Mouse (Mus musculus): ENCODE measurements around the gene Catsperd. TPM values are rescaled to one million over a fixed set of nuclear protein-coding genes. Genes with fewer than 3 reads are reported as not detected.
A peak's percentile ranks its signal among the peaks of the same experiment; 100 is the strongest.

Catsperd gene
- total RNA-seq, 2 experiments from 2014 or later: not detected

DNA sequence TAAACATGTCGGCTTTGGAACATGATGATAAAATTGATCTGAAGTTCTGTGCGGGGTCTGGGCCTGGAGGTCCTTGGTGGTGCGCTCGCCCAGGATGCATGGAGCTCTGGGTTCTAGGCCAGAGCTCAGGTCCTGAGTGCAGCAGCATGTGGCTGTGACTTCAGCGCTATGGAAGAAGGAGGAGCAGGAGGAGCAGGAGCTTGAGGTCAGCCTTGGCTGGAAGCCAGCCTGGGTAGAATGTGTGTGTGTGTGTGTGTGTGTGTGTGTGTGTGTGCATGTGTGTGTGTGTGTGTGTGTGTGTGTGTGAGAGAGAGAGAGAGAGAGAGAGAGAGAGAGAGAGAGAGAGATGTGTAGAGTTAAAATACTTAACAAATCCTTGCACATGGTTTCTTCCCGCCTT is 28.2 kb downstream of the Catsperd start:
- DNase-seq (ENCODE audit: low spot score in 2 of 2): no peak

DNA sequence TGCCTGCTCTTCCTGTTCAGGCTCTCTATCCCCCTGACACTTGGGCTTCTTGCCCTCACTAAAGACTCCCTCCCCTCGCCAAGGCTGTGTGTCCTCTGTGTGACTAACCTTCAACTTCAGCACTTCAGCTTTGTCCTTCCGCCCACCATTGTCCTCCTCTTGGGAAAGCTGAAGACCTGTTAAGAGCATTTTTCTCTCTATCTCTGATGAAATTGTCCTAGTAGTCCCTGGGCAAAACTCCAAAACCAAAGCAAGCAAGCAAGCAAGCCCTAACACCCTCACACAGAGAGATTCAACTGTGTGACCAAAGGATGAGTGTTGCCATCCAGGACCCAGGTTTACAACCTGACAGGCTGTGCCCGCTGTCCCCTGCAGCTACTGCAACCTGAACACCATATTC is 35.7 kb downstream of the Catsperd start:
- DNase-seq (ENCODE audit: low spot score in 2 of 2): no peak

DNA sequence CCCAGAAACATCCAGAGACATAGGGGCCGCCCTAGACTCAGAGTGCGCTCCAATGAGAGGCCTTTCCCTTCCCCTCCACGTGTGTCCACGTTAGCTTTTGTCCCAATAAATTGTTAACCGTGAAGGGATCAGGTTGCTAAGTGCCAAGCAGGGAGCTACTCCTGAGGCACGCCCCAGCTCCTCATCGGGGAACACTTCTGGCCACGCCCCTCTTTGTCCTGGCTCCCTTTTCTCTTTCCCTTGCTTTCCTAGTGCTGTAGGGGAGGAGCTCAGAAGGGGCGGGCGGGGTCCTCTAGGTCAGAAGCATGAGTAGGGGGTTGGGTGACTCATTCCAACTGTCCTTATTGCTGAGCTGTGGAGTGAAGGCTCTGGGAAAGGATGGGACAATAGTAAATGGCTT is 36.4 kb downstream of the Catsperd start:
- DNase-seq (ENCODE audit: low spot score in 2 of 2): no peak

DNA sequence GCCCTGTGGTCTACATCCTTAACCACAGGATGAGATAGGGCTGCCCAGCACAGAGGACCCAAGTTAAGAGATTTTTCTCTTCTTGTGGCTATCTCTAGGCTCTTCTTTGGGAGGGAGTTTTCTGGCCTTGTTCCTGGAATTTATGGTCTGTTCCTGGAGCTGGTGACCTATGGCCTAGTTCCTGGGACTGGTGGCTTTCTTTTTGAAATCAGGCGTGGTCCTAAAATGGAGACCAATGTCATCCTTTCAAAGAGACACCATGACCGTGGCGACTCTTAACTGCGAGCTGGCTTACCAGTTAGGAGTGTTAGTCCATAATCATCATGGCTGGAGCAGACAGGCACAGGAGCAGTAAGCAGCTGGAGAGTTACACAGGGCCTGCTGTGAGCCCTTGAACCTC is 38.4 kb downstream of the Catsperd start:
- DNase-seq (ENCODE audit: low spot score in 2 of 2): no peak

DNA sequence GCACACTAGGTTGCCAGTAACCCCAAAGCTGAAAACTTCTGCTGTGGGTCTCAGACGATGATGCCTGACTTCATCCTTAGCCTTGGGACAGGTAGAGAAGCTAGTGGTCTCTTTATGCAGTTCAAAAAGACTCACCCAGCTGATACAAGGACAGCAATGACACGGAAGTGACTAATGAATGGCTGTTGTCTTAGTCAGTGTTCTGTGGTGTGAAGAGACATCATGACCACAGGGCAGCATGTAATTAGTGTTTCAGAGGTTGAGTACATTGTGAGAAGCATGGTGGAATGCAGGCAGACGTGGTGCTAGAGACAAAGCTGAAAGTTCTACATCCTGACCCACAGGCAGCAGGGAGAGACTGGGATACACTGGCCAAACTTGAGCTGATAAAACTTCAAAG is 39.6 kb downstream of the Catsperd start:
- DNase-seq (ENCODE audit: low spot score in 2 of 2): no peak

DNA sequence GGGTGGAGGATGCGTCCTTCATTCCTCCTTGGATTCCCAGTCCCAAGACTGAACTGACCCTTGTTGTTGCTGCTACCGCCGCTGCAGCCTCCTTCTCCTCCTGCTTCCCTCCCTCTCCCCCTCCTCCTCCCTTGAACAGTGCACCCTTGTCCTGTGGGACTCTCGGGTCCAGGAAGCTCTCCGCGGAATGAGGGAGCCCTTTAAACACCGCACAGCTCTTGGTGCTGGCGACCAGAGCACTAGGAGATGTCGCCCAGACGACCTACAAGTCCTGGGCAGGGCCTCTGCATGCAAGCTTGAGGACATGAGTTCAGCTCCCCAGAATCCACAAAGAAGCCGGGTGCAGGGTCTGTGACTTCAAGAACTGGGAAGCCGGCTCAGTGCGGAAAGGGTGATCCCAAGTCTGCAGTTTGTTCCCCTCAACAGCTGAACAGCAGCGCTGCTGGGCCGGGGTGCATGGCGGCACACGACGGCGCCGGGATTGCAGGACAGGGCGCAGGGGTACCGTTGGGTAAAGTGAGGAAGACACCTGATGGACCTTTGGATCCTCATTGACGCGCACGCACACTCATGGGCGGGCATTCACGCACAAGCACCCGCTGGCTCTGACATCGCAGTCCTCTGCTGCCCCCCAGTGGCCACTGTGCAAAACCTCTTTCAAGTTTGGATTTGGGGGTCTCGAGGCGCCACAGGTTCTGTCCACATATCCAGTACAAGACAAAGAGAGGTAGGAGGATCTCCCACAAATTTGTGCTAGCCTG is 40.6 kb downstream of the Catsperd start:
- DNase-seq (ENCODE audit: low spot score in 2 of 2): peak; percentile 73 to 85

DNA sequence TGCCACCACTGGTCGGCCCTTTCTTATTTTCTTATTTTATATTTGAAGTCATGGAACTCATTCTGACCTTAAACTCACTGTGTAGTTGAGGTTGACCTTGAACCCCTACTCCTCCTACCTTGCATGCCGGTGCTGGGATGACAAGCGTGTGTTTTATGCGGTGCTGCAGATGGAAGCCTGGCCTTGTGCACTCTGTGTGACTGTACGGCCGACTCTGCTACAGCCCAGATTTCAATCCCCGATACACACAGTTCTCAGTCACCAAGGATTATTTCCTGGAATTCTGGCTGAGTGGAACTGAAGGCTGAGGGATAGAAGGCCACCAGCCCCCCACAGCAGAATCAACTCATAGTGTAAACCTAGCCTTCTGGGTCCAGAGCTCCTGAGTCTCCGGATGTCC is 41.8 kb downstream of the Catsperd start:
- DNase-seq (ENCODE audit: low spot score in 2 of 2): no peak

DNA sequence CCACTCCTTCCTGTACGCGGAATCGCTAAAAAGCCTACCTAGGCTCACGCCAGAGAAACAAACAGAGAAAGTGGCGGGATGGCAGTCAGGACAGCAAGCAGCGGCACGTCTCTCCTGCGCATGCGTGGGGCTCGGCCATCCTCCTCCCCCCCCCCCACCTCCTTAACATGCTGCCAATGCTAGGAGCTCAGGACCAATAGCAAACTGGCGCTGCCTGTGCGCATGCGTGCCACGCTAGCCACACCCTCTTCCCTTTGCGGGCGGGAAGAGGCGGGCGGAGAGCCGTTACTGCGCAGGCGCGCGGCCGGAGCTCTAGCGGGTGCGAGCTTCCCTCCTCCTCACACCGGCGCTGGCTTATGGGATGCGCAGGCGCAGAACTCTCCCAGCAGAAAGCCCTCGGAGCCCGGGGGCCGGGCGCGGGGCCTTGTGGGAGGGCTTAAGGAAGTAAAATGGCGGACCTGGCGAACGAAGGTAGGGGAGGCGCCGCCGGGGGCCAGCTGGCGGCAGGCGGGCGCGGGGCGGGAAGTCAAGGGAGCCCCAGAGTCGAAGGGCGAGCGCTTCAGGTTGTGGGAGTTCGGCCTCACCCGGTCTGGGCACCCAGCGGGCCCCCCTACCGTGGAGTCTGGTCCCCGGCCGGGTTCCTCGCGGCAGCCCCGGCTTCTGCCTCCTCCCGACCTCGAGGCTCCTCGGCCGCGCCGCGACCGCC is 45.2 kb downstream of the Catsperd start, which contains the start of gene Ranbp3:
Gene Ranbp3 (plus strand): TSS at position 354 of the 706 bp plus-strand sequence.
- peak; percentile 99 to 100 for DNase-seq (ENCODE audit: low spot score in 2 of 2)

DNA sequence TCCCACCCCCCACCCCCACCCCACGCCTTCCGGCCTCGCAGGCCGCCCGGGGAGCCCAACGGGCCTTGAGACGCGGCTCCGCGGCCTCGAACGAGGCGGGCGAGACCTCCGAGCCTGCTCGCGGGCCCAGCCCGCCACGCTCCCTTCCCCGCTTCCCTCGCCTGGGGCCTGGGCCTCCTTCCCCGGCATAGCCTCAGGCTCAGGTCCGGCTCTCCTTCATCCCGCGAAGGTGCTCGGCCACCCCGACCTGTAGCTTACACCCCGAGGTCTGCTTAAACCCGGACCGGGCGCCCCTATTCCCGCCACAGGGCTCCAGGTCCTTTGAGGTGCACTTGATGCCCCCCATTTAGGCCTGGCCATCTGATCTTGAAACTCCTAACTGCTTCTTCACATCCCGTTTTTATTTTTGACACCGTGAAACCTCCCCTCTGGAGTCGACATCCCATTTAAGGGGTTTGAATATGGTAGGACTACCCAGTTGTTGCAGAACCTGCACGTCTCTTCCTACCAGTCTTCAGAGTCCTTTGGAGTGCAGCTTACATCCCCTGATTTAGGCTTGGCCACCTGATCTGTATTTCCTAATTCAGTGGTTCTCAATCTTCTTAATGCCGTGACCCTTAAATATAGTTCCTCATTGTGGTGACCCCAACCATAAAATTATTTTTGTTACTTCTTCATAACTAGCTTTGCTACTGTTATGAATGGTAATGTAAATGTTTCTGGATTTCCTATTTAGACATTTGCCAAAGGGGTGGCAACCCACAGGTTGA is 45.9 kb downstream of the Catsperd start:
- DNase-seq (ENCODE audit: low spot score in 2 of 2): peak in 1 of 2 experiments; percentile 47

DNA sequence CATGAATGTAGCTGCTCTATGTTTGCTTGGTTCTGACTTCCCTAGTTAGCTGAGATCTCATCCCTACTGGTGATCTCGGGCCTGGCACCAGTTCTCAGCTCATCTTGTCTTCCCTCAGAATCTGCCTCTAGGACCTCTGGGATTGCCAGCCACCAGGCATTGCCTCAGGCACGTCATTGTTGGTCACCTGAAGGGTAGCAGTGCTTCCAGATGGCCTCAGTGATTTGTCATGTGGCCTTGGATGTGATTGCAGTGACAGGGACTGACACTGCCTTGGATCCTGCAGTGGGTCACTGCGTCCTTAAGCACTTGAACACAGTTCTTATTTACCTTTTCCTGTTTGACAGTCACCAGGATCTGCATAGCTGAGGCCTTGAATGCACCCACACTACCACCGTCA is 53.8 kb downstream of the Catsperd start:
- no peak for DNase-seq (ENCODE audit: low spot score in 2 of 2)

DNA sequence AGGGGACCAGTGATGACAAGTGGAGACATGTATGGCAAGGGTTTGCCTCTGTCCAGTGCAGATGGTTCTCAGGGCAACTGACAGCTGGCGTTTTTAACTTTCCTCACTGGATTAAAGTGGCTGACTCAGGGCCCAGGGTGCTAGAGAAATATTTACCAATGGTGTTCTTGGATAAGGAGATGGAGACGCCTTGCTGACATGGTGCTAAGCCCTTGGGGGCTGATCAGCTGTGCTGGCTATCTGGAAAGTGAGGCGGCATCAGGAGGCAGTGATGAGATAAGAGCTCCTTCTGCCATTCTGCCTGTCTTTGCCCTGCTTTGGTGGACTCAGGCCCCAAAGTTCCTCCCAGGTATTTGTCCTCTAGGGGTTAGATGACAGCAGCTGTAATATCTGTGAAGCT is 54.9 kb downstream of the Catsperd start:
- DNase-seq (ENCODE audit: low spot score in 2 of 2): no peak

DNA sequence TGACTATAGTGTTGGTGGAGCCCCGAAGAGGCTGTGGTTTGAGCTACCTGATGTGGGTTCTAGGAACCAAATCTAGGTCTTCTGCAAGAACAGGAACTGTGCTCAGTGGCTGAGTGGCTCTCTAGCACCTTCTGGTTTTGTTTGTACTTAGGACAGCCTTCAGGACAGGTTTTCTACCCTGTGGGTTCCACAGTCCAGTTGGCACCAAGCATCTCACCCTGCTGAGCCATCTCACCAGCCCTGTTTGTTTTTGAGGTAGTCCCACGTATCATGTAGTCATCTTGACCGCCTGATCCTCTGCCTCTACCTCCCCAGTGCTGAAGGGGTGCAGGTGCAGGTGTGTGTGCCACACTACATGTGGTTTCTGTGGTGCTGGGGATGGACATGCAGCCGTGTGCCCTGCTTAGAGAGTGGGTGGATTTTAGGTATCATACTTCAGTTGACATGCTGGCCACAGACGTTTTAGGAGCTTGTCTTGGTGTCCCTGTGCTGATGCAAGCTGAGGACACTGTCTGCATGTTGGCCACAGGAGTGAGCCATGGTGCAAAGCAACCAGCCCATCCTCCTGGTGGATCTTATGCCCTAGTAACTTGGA is 55.7 kb downstream of the Catsperd start:
- no peak for DNase-seq (ENCODE audit: low spot score in 2 of 2)

DNA sequence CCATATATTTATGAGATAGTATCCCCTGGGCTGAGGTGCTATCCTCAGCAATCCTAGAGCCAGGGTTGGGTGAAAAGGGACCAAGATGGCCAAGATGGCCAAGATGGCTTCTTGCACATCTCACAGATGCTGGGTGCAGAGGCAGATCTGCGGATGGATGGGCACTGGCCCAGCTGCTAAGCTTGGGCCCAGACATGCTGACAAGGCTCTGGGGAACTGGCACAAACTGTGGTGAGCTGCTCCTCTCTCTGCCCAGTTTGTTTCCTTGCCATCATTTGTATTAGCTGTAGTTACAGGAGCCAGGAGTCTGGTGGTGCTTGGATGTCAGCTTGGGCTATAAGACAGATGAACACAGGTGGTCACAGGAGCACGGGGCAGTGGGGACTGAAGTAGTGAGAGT is 56.7 kb downstream of the Catsperd start:
- DNase-seq (ENCODE audit: low spot score in 2 of 2): no peak

DNA sequence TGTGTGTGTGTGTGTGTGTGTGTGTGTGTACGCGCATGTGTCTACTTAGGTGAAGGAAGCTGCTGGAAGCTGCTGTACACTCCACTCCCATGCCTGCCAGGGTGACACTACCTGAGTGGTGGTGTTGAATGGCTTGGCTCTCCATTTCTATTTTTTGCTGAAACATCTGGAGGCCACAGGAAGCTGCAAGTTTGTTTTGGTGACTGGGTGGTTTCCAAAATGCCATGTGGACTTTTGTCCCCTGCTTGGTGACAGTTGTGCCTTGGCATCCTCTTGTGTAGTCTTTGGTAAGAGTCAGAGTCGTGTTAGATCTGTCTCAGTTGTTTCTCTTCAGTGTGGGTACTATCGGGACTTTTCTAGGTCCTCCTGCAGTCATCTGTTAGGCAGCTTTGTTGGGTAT is 58.9 kb downstream of the Catsperd start:
- DNase-seq (ENCODE audit: low spot score in 2 of 2): no peak

DNA sequence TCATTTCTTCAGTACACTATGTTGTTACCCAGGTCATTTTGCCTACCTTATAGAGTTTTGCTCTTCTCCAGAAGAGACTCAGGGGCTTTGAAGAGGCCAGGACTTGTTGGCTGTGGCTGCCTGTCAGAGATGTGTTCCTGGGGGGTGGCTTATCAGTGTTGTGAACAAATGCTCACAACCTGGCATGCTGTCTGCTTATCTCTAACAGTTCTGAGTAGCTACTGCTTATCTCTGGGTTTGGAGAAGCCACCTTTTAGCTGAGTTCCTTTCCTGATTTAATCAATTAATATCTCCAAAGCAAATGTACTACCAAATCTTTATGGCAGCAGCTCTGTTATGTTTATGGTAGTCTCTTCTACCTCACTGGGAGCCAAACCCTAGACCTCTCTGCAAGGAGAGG is 60.1 kb downstream of the Catsperd start:
- DNase-seq (ENCODE audit: low spot score in 2 of 2): no peak

DNA sequence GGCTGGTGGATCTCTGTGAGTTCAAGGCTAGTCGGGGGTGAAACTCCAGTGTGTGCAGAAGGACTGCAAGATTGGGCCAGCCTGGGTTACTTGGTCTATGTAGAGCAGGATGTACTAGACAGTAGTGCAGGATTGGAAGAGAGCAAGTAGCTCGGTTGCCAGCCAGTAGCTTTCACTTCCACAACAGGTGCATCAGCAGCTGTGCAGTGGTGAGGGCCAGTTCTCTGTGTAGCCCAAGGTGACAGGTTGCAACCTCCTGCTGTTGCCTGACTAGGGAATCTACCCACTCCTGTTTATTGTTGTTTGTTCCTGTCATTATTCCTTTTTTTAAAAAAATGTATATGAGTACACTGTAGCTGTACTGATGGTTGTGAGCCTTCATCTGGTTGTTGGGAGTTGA is 60.7 kb downstream of the Catsperd start:
- DNase-seq (ENCODE audit: low spot score in 2 of 2): no peak

DNA sequence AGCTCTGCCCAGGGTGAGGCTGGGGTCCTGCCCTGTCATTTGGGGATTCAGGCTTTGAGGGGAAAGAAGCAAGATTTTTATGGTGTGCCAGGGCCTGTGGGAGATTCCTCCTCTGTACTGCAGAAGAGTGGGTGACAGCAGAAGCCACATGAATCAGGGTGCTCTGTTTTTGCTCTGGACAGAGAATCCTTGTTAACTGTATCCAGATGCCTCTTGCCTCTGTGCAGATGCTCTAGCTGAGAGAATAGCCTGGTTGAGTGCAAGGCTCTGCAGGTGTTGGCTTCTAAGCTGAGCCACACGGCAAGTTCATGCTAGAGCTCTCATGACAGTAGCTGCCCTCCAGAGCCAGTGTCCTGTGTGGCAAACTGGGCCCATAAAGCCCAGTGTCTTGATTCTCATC is 65.5 kb downstream of the Catsperd start:
- DNase-seq (ENCODE audit: low spot score in 2 of 2): no peak

DNA sequence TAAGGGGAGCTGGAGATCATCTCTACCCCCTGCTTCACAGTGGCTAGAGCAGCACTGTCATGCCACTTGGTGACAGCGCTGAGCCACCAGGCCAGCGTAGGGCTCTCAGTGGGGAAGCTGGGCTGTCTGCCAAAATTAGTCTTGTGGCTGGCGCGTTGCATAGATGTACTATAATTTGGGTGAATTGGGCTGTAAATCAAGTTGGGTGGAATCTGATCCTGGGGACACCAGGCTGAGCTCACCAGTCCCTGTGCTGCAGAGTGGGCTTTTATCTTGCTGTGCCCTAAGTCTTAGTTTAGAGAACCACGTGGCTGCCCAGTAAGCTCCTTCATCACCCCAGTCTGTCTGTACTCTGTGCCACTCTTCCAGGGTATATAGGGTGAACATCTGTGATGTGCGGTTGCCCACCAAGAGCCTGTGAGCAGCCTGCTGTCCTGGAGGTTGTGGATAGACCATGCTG is 65.9 kb downstream of the Catsperd start:
- DNase-seq (ENCODE audit: low spot score in 2 of 2): peak in 1 of 2 experiments; percentile 62

DNA sequence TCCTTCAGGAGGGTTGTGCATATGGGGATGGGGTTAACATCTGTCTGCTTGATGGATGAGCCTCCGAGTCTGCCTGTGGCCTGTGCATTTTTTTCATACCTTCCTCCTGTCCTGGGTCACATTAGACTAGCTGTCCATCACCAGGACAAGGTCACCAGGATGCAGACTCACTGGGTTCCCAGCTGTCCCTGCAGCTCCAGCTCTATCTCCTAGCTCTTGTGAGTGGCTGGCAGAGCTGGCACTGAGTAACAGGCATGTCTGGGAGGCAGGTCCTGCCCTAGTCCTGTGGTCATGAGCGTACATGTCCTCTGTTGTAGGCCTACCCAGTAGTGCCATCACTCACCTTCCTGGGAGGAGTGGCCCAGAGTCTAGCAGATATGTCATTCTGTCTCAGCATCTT is 72.5 kb downstream of the Catsperd start:
- no peak for DNase-seq (ENCODE audit: low spot score in 2 of 2)

DNA sequence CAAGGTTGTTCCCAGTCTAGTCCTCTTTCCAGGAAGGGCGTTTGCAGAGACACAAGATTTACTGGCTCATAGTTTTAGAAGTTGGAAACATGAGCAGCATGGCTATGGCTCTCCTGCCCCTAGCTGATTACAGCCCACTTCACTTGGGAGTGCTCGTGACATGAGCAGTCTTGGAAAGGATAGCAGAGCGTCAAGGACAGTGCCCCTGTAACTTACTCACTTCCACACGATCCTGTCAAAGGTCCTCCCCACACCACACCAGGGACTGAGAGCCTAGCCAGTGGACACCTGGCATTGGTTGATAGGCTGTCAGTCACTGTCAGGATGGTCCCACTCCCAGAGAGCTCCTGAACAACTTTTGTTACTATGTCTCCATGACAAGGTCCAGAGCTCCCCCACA is 75.1 kb downstream of the Catsperd start:
- no peak for DNase-seq (ENCODE audit: low spot score in 2 of 2)

DNA sequence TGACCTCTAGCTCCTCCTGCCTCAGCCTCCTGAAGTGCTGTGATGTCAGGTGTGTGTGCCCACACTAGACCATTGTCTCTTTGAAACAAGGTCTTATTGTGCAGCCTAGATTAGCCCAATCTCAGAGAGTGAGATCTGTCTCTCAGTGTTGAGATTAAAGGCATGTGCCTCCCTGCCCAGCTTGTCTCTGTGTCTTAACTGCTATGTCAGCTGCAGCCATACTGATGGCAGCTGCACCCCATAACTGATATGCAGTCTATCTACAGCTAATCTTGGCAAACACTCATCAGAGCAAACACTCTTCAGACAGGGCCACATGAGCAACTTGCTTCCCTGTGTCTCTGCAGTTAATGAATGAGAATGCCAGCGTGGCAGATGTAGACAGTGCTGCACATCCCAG is 78.6 kb downstream of the Catsperd start:
- DNase-seq (ENCODE audit: low spot score in 2 of 2): no peak

DNA sequence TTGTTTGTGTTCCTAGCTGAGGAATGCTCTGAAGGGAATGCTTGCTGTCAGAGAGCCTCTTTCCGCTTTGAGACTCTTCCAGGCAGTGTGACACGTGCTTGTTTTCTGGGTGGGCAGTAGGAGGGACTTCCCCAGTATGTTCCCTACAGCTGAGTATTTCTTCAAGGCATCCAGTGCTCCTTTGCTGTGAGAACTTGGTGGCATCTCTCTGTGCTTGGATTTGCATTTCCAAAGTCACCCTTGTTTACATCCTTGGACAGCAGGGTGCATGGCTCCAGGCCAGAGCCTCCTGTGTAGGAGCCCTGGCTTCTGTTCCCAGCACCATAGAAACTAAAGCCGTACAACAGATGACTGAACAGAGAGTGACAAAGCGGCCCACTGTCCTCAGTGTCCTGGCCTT is 80.7 kb downstream of the Catsperd start:
- DNase-seq (ENCODE audit: low spot score in 2 of 2): no peak

Data from gastrocnemius, postnatal 4 days (tissue).